Mouse (Mus musculus) adrenal gland, postnatal 36 days (tissue): Measurements from ENCODE around the gene Otulinl. TPM values are rescaled to one million over a fixed set of nuclear protein-coding genes. Genes with fewer than 3 reads are reported as not detected.
A peak's percentile ranks its signal among the peaks of the same experiment; 100 is the strongest.

Experiments
- DNase-seq, 2 experiments: peaks; one replicate each; pipeline ENCODE4 v3.0.0; 2021; ENCODE audit warnings: mixed read lengths in 1 of 2
- total RNA-seq, 2 experiments: library from RNA; stranded (reverse); gene quantifications; 2 replicates each; pipeline ENCODE4 v1.2.3; 2021

Otulinl gene
- total RNA-seq, 2 experiments from 2014 or later, result 6.1 to 7.5 TPM

- no peak for DNase-seq
These were observed 24.8 kb downstream of the Otulinl start for GRCm38 (mm10) chr15:27656626-27657025.

GRCm38 (mm10) chr15:27655015-27655414 lies 26.4 kb downstream of the Otulinl start:
- peak; percentile 73 to 83 for DNase-seq

- DNase-seq, result no peak
These were observed 33.7 kb downstream of the Otulinl start for GRCm38 (mm10) chr15:27647686-27648085.

DNA sequence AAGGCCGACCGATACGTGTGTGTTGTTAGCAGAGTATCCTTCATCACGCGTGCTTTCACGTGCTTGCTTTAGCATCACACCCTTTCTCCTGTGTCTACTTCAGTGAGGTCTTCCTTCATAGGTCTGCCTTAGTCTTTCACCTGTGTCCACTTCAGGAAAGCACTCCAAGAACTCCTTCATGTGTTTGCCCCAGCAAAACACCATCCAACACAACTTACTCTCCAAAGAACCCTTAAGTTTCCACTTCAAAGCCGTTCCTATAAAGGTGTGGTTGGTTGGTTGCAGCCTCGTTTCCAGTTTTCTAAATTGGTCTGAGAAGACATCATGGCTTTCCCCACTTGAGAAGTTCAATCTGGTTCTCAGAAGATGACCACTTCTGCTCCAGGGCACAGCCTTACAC lies 34.7 kb downstream of the Otulinl start:
- no peak for DNase-seq

- no peak for DNase-seq
These were observed 36.1 kb downstream of the Otulinl start for GRCm38 (mm10) chr15:27645250-27645649.

DNA sequence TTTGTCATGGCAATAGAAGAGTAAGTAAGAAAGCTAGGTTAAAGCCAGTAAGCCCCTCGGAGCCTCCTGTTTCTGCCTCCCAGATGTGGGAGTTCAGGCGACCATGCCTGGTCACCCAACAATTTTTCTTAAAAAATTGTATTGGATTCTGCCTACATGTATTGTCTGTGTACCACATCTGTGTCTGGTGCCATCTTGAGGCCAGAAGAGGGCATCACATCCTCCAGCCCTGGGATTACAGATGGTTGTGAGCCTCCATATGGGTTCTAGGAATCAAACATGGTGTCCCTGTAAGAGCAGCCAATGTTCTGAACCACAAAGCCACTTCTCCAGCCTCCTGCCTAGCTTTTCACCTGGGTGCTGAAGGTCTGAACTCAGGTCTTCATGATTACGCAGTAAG lies 38.5 kb downstream of the Otulinl start:
- peak; percentile 47 to 56 for DNase-seq

- no peak for DNase-seq
These were observed 40.2 kb downstream of the Otulinl start for GRCm38 (mm10) chr15:27641171-27641570.

- peak; percentile 39 to 44 for DNase-seq
These were observed 47.2 kb downstream of the Otulinl start for GRCm38 (mm10) chr15:27633941-27634900.

- DNase-seq, result peak; percentile 100
These were observed 50.6 kb downstream of the Otulinl start, which contains the start of gene Otulin for GRCm38 (mm10) chr15:27630601-27631383. Otulin (minus strand) TSS chr15:27630693.

DNA sequence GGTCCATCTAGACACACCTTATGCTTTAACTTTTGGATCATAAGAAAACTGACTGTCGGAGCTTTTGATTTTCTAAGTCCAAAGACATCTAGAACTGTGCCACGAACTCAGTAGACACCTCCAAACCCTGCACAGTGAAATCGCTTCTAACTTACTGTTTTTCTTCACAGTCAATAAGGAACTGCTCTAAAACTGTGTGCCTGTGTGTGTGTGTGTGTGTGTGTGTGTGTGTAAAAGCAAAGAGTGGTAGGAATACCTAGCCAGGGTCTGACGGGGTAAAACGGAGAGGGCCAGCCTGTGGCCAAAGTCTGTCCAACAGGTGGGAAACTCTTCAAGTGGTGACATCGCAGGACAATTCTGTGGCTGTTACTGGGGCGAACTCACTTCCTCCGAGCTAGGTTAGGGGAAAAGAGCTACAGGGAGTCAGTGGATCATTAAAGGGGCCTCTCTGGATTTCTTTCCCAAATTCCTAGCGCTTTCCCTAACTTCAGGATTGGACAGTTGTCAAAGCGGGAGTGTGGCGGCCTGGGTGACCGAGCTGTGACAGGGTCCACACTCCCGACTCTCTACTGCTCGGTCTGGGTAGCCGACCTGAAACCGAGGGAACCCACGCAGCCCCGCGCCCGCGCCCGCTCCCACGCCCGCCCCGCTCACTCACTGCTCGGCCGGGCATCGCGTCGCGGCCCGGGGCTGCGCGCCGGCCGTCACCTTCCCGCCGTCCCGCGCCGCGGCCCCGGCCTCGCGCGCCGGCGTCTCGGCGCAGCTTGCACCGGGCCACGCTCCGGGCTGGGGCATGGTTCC lies 51.4 kb downstream of the Otulinl start:
- peak in 1 of 2 experiments; percentile 23 for DNase-seq

DNA sequence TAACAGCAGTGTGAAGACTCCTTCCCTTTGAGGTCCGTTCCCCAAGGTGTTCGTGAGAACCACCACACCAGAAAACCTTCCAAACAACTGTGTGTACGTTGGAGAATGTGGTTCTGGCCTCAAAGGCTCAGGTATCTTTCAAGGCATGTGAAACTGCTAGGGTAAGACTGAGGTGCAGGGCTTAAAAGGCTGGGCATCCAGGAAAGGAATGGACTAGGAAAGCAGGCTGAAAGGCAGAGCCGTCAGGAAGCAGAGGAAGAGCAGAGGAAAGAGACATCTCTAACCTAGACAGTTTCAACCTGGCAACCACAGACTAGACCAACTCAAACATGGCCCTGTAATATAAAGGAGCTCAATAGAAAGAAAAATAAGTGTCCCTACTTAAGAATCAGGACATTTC lies 52.3 kb downstream of the Otulinl start:
- no peak for DNase-seq

DNA sequence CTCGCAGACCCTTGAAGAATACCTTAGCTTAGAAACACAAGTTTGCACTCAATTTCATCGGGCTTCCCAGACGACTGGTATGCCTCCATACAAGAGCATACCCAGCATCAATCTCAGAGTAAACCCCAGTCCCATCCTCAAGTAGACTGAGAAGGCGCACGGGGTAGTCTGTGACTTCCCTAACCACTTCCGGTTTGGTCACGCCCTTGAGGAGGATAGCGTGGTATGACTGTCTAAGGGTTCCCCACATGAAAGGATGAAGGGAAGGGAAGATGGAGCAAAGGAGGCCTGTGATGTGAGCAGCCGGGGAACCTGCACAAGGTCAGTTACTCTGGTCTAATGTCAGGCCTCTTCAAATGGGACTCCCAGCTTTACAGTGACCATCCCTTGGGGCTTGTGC lies 53.6 kb downstream of the Otulinl start:
- no peak for DNase-seq

DNA sequence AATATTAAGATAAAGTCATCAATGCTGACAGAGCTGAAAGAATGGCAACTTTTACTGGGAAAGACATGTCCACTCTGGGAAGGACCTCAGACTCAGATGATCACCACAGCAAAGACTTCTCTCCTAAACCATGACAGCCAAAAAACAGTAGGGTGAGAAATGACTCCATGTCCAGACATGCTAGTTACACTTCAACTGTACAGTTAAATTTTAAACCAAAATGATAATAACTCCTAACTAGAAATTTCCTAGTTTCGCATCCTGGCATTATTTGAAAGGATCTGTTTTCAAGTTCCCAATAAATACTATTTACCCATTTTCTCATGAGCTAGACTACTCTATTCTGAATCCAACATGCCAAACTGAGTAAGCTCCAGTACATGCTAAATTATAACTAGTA lies 55.1 kb downstream of the Otulinl start:
- DNase-seq, result no peak

DNA sequence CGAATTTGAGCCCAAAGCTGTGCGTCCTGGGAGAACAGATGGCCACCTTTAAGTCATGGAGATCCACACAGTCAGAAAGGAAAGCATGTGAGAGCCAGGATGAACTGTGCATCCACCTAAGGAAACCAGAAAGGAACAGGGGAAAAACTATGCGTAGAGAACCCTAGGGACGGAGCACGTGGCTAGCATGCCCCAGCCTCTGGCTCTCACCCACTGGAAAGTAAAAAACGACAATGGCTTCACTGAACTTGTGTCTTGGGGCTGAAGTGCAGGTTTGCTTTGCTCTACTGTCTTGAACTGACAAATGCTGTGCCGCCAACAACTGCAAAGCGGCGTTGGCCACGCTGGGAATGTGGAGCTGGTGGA lies 55.5 kb downstream of the Otulinl start:
- no peak for DNase-seq

GRCm38 (mm10) chr15:27625014-27625889 lies 56.1 kb downstream of the Otulinl start:
- no peak for DNase-seq

GRCm38 (mm10) chr15:27623286-27623685 lies 58.1 kb downstream of the Otulinl start:
- DNase-seq, result no peak

DNA sequence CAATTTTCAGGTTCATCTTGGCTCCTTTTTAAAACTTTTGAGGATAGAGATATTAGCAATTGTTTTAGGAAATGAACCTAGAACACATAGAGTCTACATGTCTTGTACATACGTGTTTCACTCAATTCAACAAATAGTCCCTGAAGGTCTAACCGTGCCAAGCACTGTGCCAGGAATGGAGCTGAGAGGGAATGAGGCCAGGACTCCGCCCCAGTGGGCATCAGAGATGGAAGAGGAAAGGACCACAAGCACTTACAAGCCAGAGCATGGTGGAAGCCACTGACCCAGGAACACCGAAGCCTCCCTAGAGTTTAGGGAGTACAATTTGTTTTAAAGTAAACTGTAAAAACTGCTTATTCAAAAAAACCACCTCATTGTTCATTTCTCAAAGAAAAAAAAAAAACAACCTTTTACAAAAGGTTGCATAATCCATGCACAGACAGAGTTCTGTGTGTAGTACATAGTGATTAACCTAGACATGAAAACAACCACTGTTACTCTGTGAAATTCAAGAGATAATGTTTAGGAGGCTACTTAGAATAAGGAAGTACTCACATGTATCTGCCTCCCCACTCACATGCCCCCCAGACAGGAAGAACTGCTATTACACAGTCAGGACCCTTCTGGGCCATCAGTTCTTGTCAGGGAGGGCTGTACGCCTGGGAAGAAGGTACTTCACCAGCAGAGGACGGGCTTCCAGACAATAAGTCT lies 60.7 kb downstream of the Otulinl start:
- DNase-seq, result no peak

DNA sequence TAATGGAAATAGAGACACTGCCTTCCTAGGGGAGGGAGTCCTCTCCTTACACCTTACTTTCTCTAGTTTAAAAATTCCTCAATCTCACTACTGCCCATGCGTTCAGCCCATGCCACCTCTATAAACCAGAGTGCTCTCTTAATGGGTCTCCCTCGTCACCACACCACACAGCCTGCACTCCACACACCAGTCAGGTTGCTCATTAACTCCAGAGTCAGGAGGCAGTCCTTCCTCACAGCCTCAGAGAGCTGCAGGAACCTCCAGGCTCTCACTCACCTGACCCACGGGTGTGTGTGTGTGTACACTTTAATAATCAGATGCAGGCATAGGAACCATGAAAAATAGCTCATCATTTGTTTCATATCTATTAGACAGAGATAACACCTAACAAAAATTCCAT lies 61.7 kb downstream of the Otulinl start:
- DNase-seq, result no peak

GRCm38 (mm10) chr15:27618778-27619533 lies 62.4 kb downstream of the Otulinl start:
- no peak for DNase-seq

DNA sequence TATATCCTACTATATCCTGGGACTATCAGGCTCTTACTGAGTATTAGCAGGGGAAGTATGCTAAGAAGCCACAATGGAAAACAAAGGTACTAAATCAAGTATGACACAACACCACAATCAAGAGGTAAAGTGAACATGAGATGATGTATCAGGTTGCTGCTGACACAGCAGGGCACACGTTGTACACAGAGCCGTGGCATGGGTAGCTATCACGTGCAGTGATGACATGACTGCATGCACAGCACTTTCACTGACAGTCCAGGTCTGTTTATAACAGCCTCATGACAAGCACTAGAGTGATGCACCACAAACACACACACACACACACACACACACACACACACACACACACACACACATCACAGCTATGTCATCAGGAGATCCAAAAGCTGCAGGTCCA lies 64.2 kb downstream of the Otulinl start:
- DNase-seq, result no peak
